In genomic region chr11:117936202-117936601, GRCm38 (mm10) we compare ENCODE assay signal across 8 mouse cellular contexts. TPM values are rescaled to one million over a fixed set of nuclear protein-coding genes. Genes with fewer than 3 reads are reported as not detected.
DNase-seq lines count a peak whose midpoint lies in the region; ATAC-seq and TF ChIP-seq lines count a peak whose summit lies in the region.

No protein-coding gene starts in this region.

- no peak overlapping the region for H3K9ac ChIP-seq in lung, postnatal 0 days (replicated peaks; ENCODE audit: low read depth)

- TF ChIP-seq CTCF in kidney, adult 2 months (conservative IDR thresholded peaks at IDR 0.05; ENCODE audit: insufficient read depth, insufficient read length, low read depth, low read length): no peak
- no peak for TF ChIP-seq CTCF in lung, postnatal 0 days (IDR thresholded peaks at IDR 0.05)
- no peak for TF ChIP-seq CTCF in layer of hippocampus, adult 2 months (conservative IDR thresholded peaks at IDR 0.05)

- peak; percentile 46 for ATAC-seq in lung, postnatal 0 days

- no peak for TF ChIP-seq POLR2A in kidney, adult 2 months (IDR thresholded peaks at IDR 0.05; ENCODE audit: low read depth, low read length)

- DNase-seq in heart, adult 11 months: peak; percentile 97
- DNase-seq in heart, postnatal 25 days (ENCODE audit: low spot score): no peak
- peak; percentile 70 to 79 for DNase-seq in cerebellum, postnatal 36 days
- DNase-seq in kidney, adult 2 months: peak; percentile 89
- peak; percentile 85 for DNase-seq in lung, postnatal 0 days (ENCODE audit: low spot score)
- DNase-seq in layer of hippocampus, adult 2 months (ENCODE audit: low spot score in 2 of 2): no peak
- no peak for DNase-seq in right cerebral cortex, postnatal 36 days (ENCODE audit: low spot score in 2 of 2)
- DNase-seq in T-cell, adult 2 months (ENCODE audit: low spot score): no peak

- intact Hi-C loops in heart, postnatal 25 days (cut with DNase I): no loop called here

- no peaks in the 10 kb centered on the region for H3K9me3 ChIP-seq in lung, postnatal 0 days (ENCODE audit: low read length)

- H3K27me3 ChIP-seq in kidney, adult 2 months (replicated peaks; ENCODE audit: control insufficient read depth, insufficient read depth, low read length): no peaks in the 10 kb centered on the region
- H3K27me3 ChIP-seq in lung, postnatal 0 days (replicated peaks; ENCODE audit: insufficient read depth, low read length): no peaks in the 10 kb centered on the region

- 23% methylated on average over 8 of the region's 8 CpGs for WGBS in kidney, adult 2 months
- 19% methylated on average over 8 of the region's 8 CpGs for WGBS in lung, postnatal 0 days

- H3K4me2 ChIP-seq in lung, postnatal 0 days (replicated peaks; ENCODE audit: low read depth, low read length): 0 out of 2 replicates have a peak overlapping the region, but pooled peaks have one; percentile 9

- peak; percentile 72 for TF ChIP-seq EP300 in lung, postnatal 0 days (IDR thresholded peaks at IDR 0.05)

- no peak overlapping the region for H3K27ac ChIP-seq in kidney, adult 2 months (ENCODE audit: insufficient read depth, low read depth, low read length)
- peak overlapping the region; percentile 84 for H3K27ac ChIP-seq in lung, postnatal 0 days (ENCODE audit: low read length)
- no peak overlapping the region for H3K27ac ChIP-seq in layer of hippocampus, adult 2 months

- H3K36me3 ChIP-seq in kidney, adult 2 months (ENCODE audit: control insufficient read depth, insufficient read depth, low read length): no peaks in the 10 kb centered on the region
- H3K36me3 ChIP-seq in lung, postnatal 0 days (ENCODE audit: insufficient read depth, low read length): no peaks in the 10 kb centered on the region

- H3K4me3 ChIP-seq in kidney, adult 2 months (ENCODE audit: insufficient read depth, low read depth, low read length): no peak overlapping the region
- no peak overlapping the region for H3K4me3 ChIP-seq in lung, postnatal 0 days (ENCODE audit: low read depth, low read length)
- H3K4me3 ChIP-seq in layer of hippocampus, adult 2 months: no peak overlapping the region

- H3K4me1 ChIP-seq in kidney, adult 2 months (ENCODE audit: control insufficient read depth, insufficient read depth, low read length): peaks cover 7% of the 10 kb centered on the region; the same call in 1 of the 2 replicates
- H3K4me1 ChIP-seq in lung, postnatal 0 days (ENCODE audit: insufficient read depth, low read depth, low read length): peaks cover 42% of the 10 kb centered on the region

RNA-seq across cellular contexts. Expression of gene Socs3, which starts 33.6 kb away (rescaled TPM):
- 1 to 10 TPM; 5.2 to 6.3 TPM for total RNA-seq in heart, postnatal 25 days (2021)
- polyA plus RNA-seq in kidney, adult 2 months (2012; rRNA removed): 4.3 and 5.0 TPM in 2 replicates
- polyA plus RNA-seq in lung, postnatal 0 days (2015; fragmentation: Nextera tagmentation; extraction: Ambion mirVana): 27.5 and 57.0 TPM in 2 replicates
- 1 to 10 TPM in 1 of 2 experiments, under 1 TPM in 1; 0.92 to 1.3 TPM for total RNA-seq in layer of hippocampus, adult 2 months (2021)

RNA-seq across cellular contexts. Expression of gene Pgs1, which starts 49.9 kb away (rescaled TPM):
- 10 to 100 TPM; 18.1 to 18.2 TPM for total RNA-seq in heart, postnatal 25 days (2021)
- 29.7 and 30.4 TPM in 2 replicates for polyA plus RNA-seq in kidney, adult 2 months (2012; rRNA removed)
- 88.6 and 89.5 TPM in 2 replicates for polyA plus RNA-seq in lung, postnatal 0 days (2015; fragmentation: Nextera tagmentation; extraction: Ambion mirVana)
- 10 to 100 TPM; 76.2 to 81.3 TPM for total RNA-seq in layer of hippocampus, adult 2 months (2021)

Comparison
In these comparisons a context has a peak if more than half of its experiments do, and no peak if none do; other contexts are left out.
1. DNase-seq: peak in heart, adult 11 months (single experiment), cerebellum, postnatal 36 days (2 of 2), kidney, adult 2 months (single experiment) and lung, postnatal 0 days (single experiment); none in heart, postnatal 25 days (single experiment), layer of hippocampus, adult 2 months (0 of 2), right cerebral cortex, postnatal 36 days (0 of 2) and T-cell, adult 2 months (single experiment).
2. RNA of gene Pgs1, which starts 49.9 kb away (total RNA-seq): 76.2 to 81.3 TPM in layer of hippocampus, adult 2 months; 18.1 to 18.2 TPM in heart, postnatal 25 days; every median in the first group is over 4 times any median in the second.